Mouse (Mus musculus): ENCODE measurements around the gene Ift122.

- TF ChIP-seq CTCF (IDR thresholded peaks at IDR 0.05; ENCODE audit: control insufficient read depth, insufficient read depth, low read length), result no peak
- TF ChIP-seq POLR2A (IDR thresholded peaks at IDR 0.05; ENCODE audit: borderline replicate concordance, control insufficient read depth, low read depth, low read length), result no peak
Observed at GRCm38 (mm10) chr6:115975606-115976005, 122.3 kb downstream of the Ift122 start.
